Mouse (Mus musculus): ENCODE results near the gene 4930426L09Rik. TPM values are rescaled to one million over a fixed set of nuclear protein-coding genes. Genes with fewer than 3 reads are reported as not detected.

4930426L09Rik gene
- polyA plus RNA-seq, 1 experiment from 2014 or later: 0.29 TPM

DNA sequence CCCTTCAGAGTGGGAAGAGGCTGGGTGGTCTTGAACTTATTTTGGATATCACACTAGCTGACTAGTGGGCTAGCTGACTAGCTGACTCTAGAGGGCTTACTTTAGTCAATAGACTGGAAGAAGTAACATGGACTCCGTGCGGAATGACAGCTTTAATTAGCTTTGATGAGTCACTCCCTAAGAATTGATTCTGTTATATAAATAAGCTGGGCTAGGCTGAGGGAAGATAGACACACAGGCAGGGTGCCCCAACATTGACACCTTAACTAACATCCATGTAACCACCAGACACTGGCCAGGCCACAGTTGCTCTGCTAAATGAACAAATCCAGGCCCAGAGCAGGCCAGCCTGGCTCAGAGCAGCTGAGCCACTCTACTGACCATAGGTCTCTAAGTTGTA, 26.7 kb downstream of the 4930426L09Rik start:
- Histone ChIP-seq H3K4me3 (no peak overlapping the region), H3K9me3 (no peaks in the 10 kb centered on the region), H3K9ac (no peak overlapping the region), H3K27ac (no peak overlapping the region), H3K4me2 (no peak overlapping the region), H3K4me1 (no peaks in the 10 kb centered on the region), H3K36me3 (no peaks in the 10 kb centered on the region), H3K27me3 (no peaks in the 10 kb centered on the region)
- ATAC-seq (ENCODE audit: insufficient number of reproducible peaks, low FRiP score, low TSS enrichment, low read depth): no peak
- 84% methylated on average over 2 of the region's 2 CpGs for WGBS

DNA sequence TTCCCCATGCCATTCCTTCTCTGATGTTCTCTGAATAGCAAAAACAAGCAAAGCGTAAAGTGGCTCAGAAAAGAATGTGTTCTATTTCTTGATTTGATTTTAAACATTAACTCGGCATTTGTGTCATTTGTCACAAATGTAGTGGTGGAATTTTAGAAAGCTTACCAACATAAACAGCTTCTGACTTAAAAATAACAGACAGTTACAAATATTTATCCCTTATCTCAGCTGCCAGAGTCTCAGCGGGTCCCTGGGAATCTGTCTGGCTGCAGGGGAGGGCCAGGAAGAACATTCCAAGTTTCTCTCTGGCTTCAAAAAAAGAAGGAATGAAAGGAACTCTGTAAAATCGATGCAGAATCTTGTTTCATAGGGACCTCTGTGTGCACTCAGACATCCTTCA, 39.3 kb downstream of the 4930426L09Rik start:
- 50% methylated on average over 4 of the region's 4 CpGs for WGBS
- H3K9me3 ChIP-seq: no peaks in the 10 kb centered on the region
- H3K27ac ChIP-seq: no peak overlapping the region
- H3K9ac ChIP-seq: no peak overlapping the region
- no peak for ATAC-seq (ENCODE audit: insufficient number of reproducible peaks, low FRiP score, low TSS enrichment, low read depth)
- H3K36me3 ChIP-seq: no peaks in the 10 kb centered on the region
- no peak overlapping the region for H3K4me2 ChIP-seq
- H3K27me3 ChIP-seq: no peaks in the 10 kb centered on the region
- H3K4me3 ChIP-seq: no peak overlapping the region
- no peaks in the 10 kb centered on the region for H3K4me1 ChIP-seq

DNA sequence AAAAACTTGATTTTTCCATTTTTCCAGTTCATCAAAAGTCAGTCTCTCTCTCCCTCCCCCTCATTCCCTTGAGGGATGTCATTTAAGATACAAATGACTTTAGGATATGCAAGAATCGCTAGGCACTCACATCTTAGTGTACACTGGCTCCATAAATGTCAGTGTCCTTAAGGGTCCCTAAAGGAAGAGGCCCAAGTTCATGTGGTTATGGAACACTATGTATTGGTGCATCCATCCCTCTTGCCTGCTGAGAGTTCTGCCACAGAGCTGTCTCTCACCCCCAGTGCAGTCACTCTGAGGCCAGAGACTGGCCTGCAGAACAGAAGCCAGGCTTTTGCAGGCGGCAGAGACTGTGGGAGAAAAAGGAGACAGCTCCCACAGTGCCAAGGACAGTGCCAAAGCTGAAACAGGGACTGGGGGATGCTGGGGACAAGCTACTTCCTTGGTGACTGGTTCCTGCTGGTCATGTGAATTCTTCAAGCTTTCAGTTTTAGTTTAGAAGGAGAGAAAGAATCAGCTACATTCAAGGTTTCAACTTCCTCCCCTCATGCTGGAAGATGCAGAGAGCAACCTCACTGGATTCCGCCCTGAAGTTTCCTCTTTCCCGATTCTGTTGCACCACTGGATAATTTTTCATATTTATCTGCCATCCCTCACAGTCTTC, 39.9 kb downstream of the 4930426L09Rik start:
- 66% methylated on average over 4 of the region's 4 CpGs for WGBS
- H3K4me2 ChIP-seq: no peak overlapping the region
- no peak overlapping the region for H3K9ac ChIP-seq

DNA sequence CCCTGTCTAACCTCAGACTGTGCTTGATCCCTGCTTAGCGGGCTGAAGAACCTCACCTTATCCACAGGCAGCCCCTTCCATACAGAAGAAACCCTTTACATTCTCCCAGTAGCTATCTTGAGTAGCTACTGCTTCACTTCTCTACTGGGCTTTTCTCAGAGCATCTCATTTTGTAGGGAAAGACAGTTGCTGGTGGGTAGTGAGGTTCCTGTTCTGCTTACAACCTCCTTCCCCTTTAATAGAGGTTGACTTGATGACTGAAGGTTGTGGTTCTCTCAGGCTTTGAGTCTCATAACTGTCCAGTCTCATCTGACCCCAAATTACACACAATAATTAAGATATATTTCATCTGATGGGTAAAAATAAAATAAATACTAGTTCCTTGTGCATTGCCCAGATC, 50.1 kb downstream of the 4930426L09Rik start:
- Histone ChIP-seq H3K27me3 (no peaks in the 10 kb centered on the region), H3K36me3 (no peaks in the 10 kb centered on the region), H3K4me3 (no peak overlapping the region), H3K9ac (no peak overlapping the region), H3K27ac (no peak overlapping the region), H3K4me1 (no peaks in the 10 kb centered on the region), H3K9me3 (no peaks in the 10 kb centered on the region), H3K4me2 (no peak overlapping the region)
- no peak for ATAC-seq (ENCODE audit: insufficient number of reproducible peaks, low FRiP score, low TSS enrichment, low read depth)
- WGBS: 80% methylated on average over 1 of the region's 1 CpGs

More for the DNA sequence above, 39.9 kb downstream of the 4930426L09Rik start:
- ATAC-seq (ENCODE audit: insufficient number of reproducible peaks, low FRiP score, low TSS enrichment, low read depth): no peak
- Histone ChIP-seq H3K9me3 (no peaks in the 10 kb centered on the region), H3K27me3 (no peaks in the 10 kb centered on the region), H3K36me3 (no peaks in the 10 kb centered on the region), H3K27ac (no peak overlapping the region), H3K4me1 (no peaks in the 10 kb centered on the region), H3K4me3 (no peak overlapping the region)

DNA sequence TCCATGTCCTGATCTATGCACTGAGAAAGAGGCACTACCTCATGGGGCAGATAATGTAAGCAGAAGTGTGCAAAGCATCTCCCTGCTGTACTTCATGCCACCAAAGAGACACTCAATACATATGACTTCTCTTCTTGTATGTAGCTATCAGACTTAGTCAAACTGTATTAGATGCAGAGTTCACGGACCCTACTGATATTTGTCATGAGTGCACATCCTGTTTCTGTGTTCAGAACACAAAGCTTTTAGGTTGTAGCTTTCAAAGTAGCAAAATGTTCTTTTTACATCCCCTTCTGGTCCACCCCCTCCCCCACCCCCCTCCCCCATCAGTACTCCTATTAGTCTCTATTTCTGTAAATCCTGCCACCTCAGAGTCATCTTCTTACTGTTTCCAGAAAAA, 51.2 kb downstream of the 4930426L09Rik start:
- WGBS: 93% methylated on average over 1 of the region's 1 CpGs
- Histone ChIP-seq H3K36me3 (no peaks in the 10 kb centered on the region), H3K4me2 (no peak overlapping the region), H3K9ac (no peak overlapping the region), H3K27me3 (no peaks in the 10 kb centered on the region), H3K4me3 (no peak overlapping the region), H3K27ac (no peak overlapping the region), H3K4me1 (no peaks in the 10 kb centered on the region), H3K9me3 (no peaks in the 10 kb centered on the region)
- ATAC-seq (ENCODE audit: insufficient number of reproducible peaks, low FRiP score, low TSS enrichment, low read depth): no peak

Other genes starting within 250 kb of the 4930426L09Rik start
- 8.2 and 10.0 TPM in 2 replicates for gene Pip4k2a, start 217 bp upstream of the 4930426L09Rik start, polyA plus RNA-seq (2015; fragmentation: Nextera tagmentation; extraction: Ambion mirVana)
- 0.07 and 0.23 TPM in 2 replicates for gene Armc3, start 201.0 kb downstream of the 4930426L09Rik start, polyA plus RNA-seq (2015; fragmentation: Nextera tagmentation; extraction: Ambion mirVana)